Mouse (Mus musculus) midbrain, embryonic 13.5 days (tissue): ENCODE results near the gene Mcl1. TPM values are rescaled to one million over a fixed set of nuclear protein-coding genes. Genes with fewer than 3 reads are reported as not detected.

Source experiments
- ATAC-seq: fragments of 200-750 bp; cut with Nextera tagmentation; 2 replicates; pipeline ENCODE4 v1.8.0; 2017; ENCODE audit warnings: mild to moderate bottlenecking, moderate TSS enrichment, moderate library complexity
- H3K27ac ChIP-seq: fragments of 300-500 bp; sonication (generic); 2 replicates; pipeline ENCODE4 v1.5.1; 2015; ENCODE audit warnings: inconsistent platforms, mild to moderate bottlenecking, moderate library complexity
- H3K27me3 ChIP-seq: fragments of 300-500 bp; sonication (generic); 2 replicates; pipeline ENCODE4 v1.6.1; 2015; ENCODE audit warnings: mild to moderate bottlenecking, inconsistent platforms
- H3K36me3 ChIP-seq: fragments of 300-500 bp; sonication (generic); 2 replicates; pipeline ENCODE4 v1.6.1; 2015; ENCODE audit warnings: mild to moderate bottlenecking, inconsistent platforms
- H3K4me1 ChIP-seq: fragments of 300-500 bp; sonication (generic); replicated peaks from 2 replicates; pipeline ENCODE4 v1.6.1; 2015; ENCODE audit warnings: inconsistent platforms
- H3K4me2 ChIP-seq: fragments of 300-500 bp; sonication (generic); replicated peaks from 2 replicates; pipeline ENCODE4 v1.6.1; 2015; ENCODE audit warnings: moderate library complexity, mild to moderate bottlenecking, inconsistent platforms
- H3K4me3 ChIP-seq: fragments of 300-500 bp; sonication (generic); replicated peaks from 2 replicates; pipeline ENCODE4 v1.5.1; 2015; ENCODE audit warnings: mild to moderate bottlenecking, inconsistent platforms
- H3K9ac ChIP-seq: fragments of 300-500 bp; sonication (generic); replicated peaks from 2 replicates; pipeline ENCODE4 v1.6.1; 2015; ENCODE audit warnings: mild to moderate bottlenecking, inconsistent platforms
- H3K9me3 ChIP-seq: fragments of 300-500 bp; sonication (generic); 2 replicates; pipeline ENCODE4 v1.6.1; 2016; ENCODE audit warnings: mild to moderate bottlenecking, inconsistent platforms
- WGBS: fragments of 180-500 bp; shearing (Covaris S2); methylation state at CpG from one replicate; pipeline ENCODE4 v1.1.7; 2015; 5-methylcytosine and 5-hydroxymethylcytosine counted together
- polyA plus RNA-seq: library from polyadenylated mRNA; unstranded; fragments of >200 nt; fragmentation: Nextera tagmentation; extraction: Ambion mirVana; gene quantifications from 2 replicates; pipeline ENCODE4 v1.2.1, GENCODE M21; 2015

Gene Mcl1
- polyA plus RNA-seq, 1 experiment from 2014 or later: 56.3 TPM

DNA sequence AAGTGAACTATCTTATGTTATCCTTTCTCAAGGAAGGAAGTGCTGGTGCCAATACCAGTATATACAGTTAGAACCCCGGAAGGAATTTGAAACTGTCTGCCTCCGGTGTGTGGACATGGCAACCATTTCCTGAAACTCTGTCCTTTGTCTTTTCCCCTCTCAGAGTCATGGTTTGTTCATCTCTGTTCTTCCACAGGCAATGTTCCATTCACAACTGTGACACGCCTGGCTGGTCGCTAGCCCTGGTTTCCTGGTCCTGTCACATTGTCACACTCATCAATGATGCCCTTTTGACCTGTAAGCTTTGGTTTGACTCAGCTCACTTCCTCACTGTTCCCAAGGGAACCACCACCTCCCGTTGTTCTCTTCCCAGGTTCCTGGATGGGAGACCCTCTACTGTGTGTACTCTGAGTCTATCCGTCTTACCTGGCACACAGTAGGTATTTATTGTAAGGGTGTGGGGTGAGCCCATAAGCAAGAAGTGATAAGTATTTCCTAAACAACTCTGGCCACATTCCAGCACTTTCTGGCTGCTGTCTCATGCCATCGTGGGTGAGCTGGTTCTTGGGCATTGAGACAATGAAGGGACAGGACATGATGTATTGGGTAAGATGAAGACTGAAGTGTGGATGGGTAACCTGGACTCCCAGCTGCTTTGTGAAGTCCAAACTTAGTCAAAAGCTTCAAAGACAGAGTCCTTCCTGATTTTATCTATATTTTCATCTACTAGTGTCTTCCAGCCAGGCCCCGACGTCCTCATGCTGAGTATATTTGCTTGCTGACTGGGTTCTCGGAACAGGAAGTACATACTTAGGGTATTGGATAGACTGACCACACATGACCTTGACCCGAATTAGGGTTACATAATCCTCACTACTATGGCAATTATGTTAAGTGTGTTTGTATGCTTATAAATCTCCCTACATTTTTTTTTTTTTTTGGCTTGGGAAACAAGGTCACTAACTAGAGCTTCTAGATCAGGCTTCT lies 35.5 kb downstream of the Mcl1 start:
- ATAC-seq: no peak
- H3K4me2 ChIP-seq: no peak overlapping the region
- H3K27me3 ChIP-seq: no peaks in the 10 kb centered on the region
- H3K36me3 ChIP-seq: no peaks in the 10 kb centered on the region
- H3K9ac ChIP-seq: no peak overlapping the region
- no peak overlapping the region for H3K27ac ChIP-seq
- H3K4me3 ChIP-seq: no peak overlapping the region
- WGBS: 70% methylated on average over 11 of the region's 11 CpGs
- H3K4me1 ChIP-seq: peaks cover 15% of the 10 kb centered on the region
- H3K9me3 ChIP-seq: 0 out of 2 replicates have a peak, but pooled peaks cover 4% of the 10 kb centered on the region

DNA sequence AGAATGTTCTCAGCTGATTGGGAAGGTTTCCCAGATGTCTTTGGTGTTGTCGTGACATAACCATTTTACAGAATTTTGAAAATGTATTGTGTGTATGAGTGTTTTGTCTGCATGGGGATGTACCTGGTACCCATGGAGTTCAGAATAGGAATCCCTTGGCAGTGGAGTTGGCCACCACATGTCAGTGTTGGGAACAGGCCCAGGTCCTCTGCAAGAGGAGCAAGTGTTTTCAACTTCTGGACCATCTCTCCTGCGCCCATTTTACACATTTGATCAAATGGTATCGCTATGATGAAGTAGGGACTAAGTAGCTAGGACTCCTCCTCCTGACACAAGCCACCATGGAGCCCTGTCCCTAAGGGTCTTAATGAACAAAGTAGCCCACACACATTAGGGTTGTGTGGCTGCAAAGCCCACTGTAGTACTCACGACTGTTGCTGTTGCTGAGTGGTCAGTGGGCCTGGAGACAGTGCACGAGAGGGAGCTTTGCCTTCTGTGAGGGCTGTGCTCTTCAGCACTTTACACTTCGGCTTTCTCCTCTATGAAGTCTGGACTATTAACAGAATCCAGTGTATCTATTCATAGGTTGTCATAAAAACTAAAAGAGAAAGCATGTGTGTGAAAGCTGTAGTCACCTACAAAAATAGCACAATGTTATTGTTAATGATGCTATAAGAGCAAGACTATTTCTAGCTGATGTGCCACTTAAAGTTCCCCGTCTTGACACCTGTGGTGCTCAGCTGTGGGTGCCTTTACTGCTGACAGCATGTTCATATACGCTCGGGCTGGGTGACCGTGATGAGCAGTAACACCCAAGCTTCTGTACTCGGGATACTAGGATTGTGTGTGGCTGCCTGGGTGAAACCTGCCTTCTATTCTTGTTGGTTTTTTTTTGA lies 36.5 kb downstream of the Mcl1 start:
- no peak for ATAC-seq
- Histone ChIP-seq H3K9me3 (0 out of 2 replicates have a peak, but pooled peaks cover 4% of the 10 kb centered on the region), H3K4me1 (peaks cover 12% of the 10 kb centered on the region), H3K4me2 (no peak overlapping the region), H3K36me3 (no peaks in the 10 kb centered on the region), H3K27me3 (no peaks in the 10 kb centered on the region), H3K27ac (no peak overlapping the region), H3K9ac (no peak overlapping the region), H3K4me3 (no peak overlapping the region)
- WGBS: 94% methylated on average over 11 of the region's 11 CpGs

DNA sequence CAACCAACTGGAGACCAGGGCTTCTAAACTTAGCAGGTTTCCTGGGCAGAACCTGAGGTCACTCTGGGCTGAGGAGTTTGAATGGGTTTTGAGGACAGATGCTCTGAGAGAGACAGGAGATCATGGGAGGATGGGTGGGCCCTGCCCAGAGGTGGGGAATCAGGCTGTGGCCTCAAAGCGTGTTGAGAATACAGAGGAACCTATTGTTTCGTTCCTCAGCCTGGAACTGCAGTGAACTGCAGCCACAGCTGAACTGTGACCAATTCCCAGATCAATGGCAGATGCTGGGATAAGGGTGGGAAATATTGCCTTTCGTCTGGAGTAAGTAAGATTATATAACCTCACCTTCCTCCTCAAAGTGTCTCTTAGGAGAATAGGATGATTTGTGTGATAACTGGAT lies 37.2 kb downstream of the Mcl1 start:
- Histone ChIP-seq H3K4me3 (no peak overlapping the region), H3K36me3 (no peaks in the 10 kb centered on the region), H3K4me2 (no peak overlapping the region), H3K9me3 (0 out of 2 replicates have a peak, but pooled peaks cover 4% of the 10 kb centered on the region), H3K9ac (no peak overlapping the region), H3K27me3 (no peaks in the 10 kb centered on the region), H3K27ac (no peak overlapping the region), H3K4me1 (peaks cover 18% of the 10 kb centered on the region)
- WGBS: 31% methylated on average over 3 of the region's 3 CpGs
- no peak for ATAC-seq

GRCm38 (mm10) chr3:95696360-95696759 lies 37.8 kb downstream of the Mcl1 start:
- H3K27me3 ChIP-seq: no peaks in the 10 kb centered on the region
- no peak overlapping the region for H3K27ac ChIP-seq
- 0 out of 2 replicates have a peak, but pooled peaks cover 1% of the 10 kb centered on the region for H3K9me3 ChIP-seq
- no peak overlapping the region for H3K4me2 ChIP-seq
- H3K9ac ChIP-seq: no peak overlapping the region
- no peak overlapping the region for H3K4me3 ChIP-seq
- H3K4me1 ChIP-seq: peaks cover 19% of the 10 kb centered on the region
- 47% methylated on average over 7 of the region's 7 CpGs for WGBS
- no peak for ATAC-seq
- no peaks in the 10 kb centered on the region for H3K36me3 ChIP-seq

DNA sequence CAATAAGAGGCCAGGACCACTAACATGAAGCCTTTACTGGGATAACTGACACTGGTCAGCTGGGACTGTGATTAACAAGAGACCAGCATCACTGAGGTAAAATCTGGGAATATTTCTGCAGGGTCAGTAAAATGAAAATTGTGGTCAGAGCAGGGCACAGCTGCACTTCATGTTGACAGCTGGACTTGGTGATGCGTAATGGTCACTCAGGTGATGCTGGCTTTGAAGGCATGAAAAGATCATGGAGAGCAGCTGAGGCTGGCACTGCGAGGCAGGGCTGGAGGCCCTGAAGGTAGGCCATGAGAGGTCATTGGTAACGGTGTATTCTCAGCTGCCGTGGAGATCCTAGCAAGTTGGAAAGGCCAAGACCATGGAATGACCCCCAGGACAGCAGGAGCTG lies 39.7 kb downstream of the Mcl1 start:
- H3K9me3 ChIP-seq: no peaks in the 10 kb centered on the region
- H3K27me3 ChIP-seq: no peaks in the 10 kb centered on the region
- no peak overlapping the region for H3K4me2 ChIP-seq
- no peak overlapping the region for H3K27ac ChIP-seq
- H3K9ac ChIP-seq: no peak overlapping the region
- H3K4me3 ChIP-seq: no peak overlapping the region
- no peaks in the 10 kb centered on the region for H3K36me3 ChIP-seq
- 95% methylated on average over 4 of the region's 4 CpGs for WGBS
- no peak for ATAC-seq
- peaks cover 30% of the 10 kb centered on the region for H3K4me1 ChIP-seq

GRCm38 (mm10) chr3:95700233-95700681 lies 41.7 kb downstream of the Mcl1 start:
- H3K9me3 ChIP-seq: no peaks in the 10 kb centered on the region
- no peak overlapping the region for H3K4me3 ChIP-seq
- peaks cover 30% of the 10 kb centered on the region for H3K4me1 ChIP-seq
- no peak for ATAC-seq
- H3K36me3 ChIP-seq: no peaks in the 10 kb centered on the region
- H3K4me2 ChIP-seq: no peak overlapping the region
- 69% methylated on average over 6 of the region's 6 CpGs for WGBS
- no peaks in the 10 kb centered on the region for H3K27me3 ChIP-seq
- no peak overlapping the region for H3K27ac ChIP-seq
- no peak overlapping the region for H3K9ac ChIP-seq

DNA sequence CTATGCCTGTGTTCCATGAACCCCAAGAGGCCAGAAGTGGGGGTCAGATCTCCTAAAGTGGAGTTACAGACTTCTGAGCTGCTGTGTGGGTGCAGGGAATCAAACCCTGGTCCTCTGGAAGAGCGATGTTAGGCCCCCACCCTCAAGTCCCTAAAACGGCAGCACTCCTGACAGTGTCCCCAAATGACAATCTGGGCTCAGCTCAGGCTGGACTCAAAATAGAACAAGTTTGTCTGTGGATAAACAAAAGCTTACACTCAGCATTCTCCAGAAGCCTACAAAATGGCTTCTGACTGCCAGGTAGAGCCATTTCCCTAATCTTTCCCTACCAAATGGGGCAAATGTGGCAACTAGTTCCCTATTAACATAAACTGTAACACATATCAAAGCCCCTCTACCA lies 42.5 kb downstream of the Mcl1 start:
- peaks cover 24% of the 10 kb centered on the region for H3K4me1 ChIP-seq
- H3K9me3 ChIP-seq: no peaks in the 10 kb centered on the region
- H3K4me2 ChIP-seq: no peak overlapping the region
- no peaks in the 10 kb centered on the region for H3K36me3 ChIP-seq
- ATAC-seq: no peak
- no peak overlapping the region for H3K4me3 ChIP-seq
- H3K27me3 ChIP-seq: no peaks in the 10 kb centered on the region
- whole genome bisulfite sequencing: 69% methylated on average over 2 of the region's 2 CpGs
- H3K9ac ChIP-seq: no peak overlapping the region
- H3K27ac ChIP-seq: no peak overlapping the region

DNA sequence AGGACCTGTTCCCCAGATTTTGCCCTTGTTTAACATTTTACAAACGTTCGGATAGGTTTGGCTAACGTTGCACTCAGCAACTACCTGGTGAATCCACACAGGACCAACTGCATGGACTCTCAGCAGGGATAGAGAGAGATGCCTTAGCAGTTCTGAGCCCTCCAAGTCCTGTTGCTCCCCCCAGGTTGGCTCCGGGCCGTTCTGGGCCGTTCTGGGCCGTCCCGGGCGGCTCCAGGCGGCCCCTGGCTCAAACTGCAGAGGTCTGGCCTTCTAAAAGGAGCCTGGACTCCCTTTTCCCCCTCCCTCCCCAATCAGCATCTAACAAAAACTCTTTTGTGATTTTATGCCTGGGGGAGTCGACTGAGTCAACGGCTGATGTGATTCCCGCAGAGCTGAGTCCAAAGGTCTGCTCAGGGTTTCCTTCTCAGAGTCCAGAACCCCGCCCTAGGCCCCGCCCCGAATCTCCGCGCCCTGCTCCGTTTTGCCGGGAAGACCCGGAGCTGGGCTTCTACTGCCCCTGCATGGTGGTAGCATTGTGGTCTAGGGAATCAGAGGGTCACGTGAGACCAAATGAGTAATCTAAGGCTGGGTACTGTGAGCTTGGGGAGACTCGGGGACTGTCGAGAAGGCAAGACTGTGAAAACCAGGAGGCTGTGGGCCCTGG lies 43.4 kb downstream of the Mcl1 start:
- Histone ChIP-seq H3K4me1 (peaks cover 18% of the 10 kb centered on the region), H3K36me3 (no peaks in the 10 kb centered on the region), H3K9me3 (no peaks in the 10 kb centered on the region), H3K9ac (peak overlapping the region; percentile 50), H3K4me2 (peak overlapping the region; percentile 52), H3K27ac (no peak overlapping the region), H3K27me3 (no peaks in the 10 kb centered on the region), H3K4me3 (peak overlapping the region; percentile 22)
- peak; percentile 85 for ATAC-seq
- WGBS: 5% methylated on average over 24 of the region's 24 CpGs

GRCm38 (mm10) chr3:95703276-95703675 lies 44.7 kb downstream of the Mcl1 start:
- no peak overlapping the region for H3K4me2 ChIP-seq
- ATAC-seq: no peak
- no peak overlapping the region for H3K9ac ChIP-seq
- H3K27ac ChIP-seq: no peak overlapping the region
- no peaks in the 10 kb centered on the region for H3K36me3 ChIP-seq
- H3K4me3 ChIP-seq: no peak overlapping the region
- WGBS: 98% methylated on average over 3 of the region's 3 CpGs
- no peaks in the 10 kb centered on the region for H3K27me3 ChIP-seq
- no peaks in the 10 kb centered on the region for H3K9me3 ChIP-seq
- H3K4me1 ChIP-seq: peaks cover 18% of the 10 kb centered on the region

GRCm38 (mm10) chr3:95704612-95705011 lies 46.0 kb downstream of the Mcl1 start:
- no peaks in the 10 kb centered on the region for H3K9me3 ChIP-seq
- no peaks in the 10 kb centered on the region for H3K27me3 ChIP-seq
- H3K4me2 ChIP-seq: no peak overlapping the region
- H3K4me3 ChIP-seq: no peak overlapping the region
- no peaks in the 10 kb centered on the region for H3K36me3 ChIP-seq
- ATAC-seq: no peak
- H3K9ac ChIP-seq: no peak overlapping the region
- peaks cover 18% of the 10 kb centered on the region for H3K4me1 ChIP-seq
- WGBS: 85% methylated on average over 4 of the region's 4 CpGs
- no peak overlapping the region for H3K27ac ChIP-seq

GRCm38 (mm10) chr3:95706273-95706672 lies 47.7 kb downstream of the Mcl1 start:
- Histone ChIP-seq H3K36me3 (no peaks in the 10 kb centered on the region), H3K4me3 (no peak overlapping the region)
- 86% methylated on average over 4 of the region's 4 CpGs for WGBS

More at GRCm38 (mm10) chr3:95706273-95706672, 47.7 kb downstream of the Mcl1 start:
- Histone ChIP-seq H3K4me2 (no peak overlapping the region), H3K4me1 (peaks cover 11% of the 10 kb centered on the region), H3K27me3 (no peaks in the 10 kb centered on the region), H3K9me3 (no peaks in the 10 kb centered on the region), H3K9ac (no peak overlapping the region), H3K27ac (no peak overlapping the region)
- no peak for ATAC-seq
